Mouse (Mus musculus) lung, postnatal 0 days (tissue): Measurements from ENCODE around the gene Krt6a. TPM values are rescaled to one million over a fixed set of nuclear protein-coding genes. Genes with fewer than 3 reads are reported as not detected.
A peak's percentile ranks its signal among the peaks of the same experiment; 100 is the strongest.

ENCODE experiments used
- ATAC-seq: fragments of 200-750 bp; cut with Nextera tagmentation; 2 replicates; pipeline ENCODE4 v1.8.0; 2017; ENCODE audit warnings: moderate library complexity
- DNase-seq: peaks from one replicate; pipeline ENCODE4 v3.0.0-alpha.2; 2016; ENCODE audit warnings: low spot score
- H3K27ac ChIP-seq: fragments of 300-500 bp; sonication (generic); 2 replicates; pipeline ENCODE4 v1.5.1; 2014; ENCODE audit warnings: antibody characterized with exemption, mild to moderate bottlenecking, low read length, mixed read lengths
- H3K27me3 ChIP-seq: fragments of 300-500 bp; sonication (generic); replicated peaks from 2 replicates; pipeline ENCODE4 v1.6.1; 2014; ENCODE audit warnings: low read length, mixed read lengths; ENCODE audit not compliant: insufficient read depth
- H3K36me3 ChIP-seq: fragments of 300-500 bp; sonication (generic); 2 replicates; pipeline ENCODE4 v1.6.1; 2014; ENCODE audit warnings: low read length, mixed read lengths; ENCODE audit not compliant: insufficient read depth
- H3K4me1 ChIP-seq: fragments of 300-500 bp; sonication (generic); 2 replicates; pipeline ENCODE4 v1.6.1; 2014; ENCODE audit warnings: antibody characterized with exemption, low read depth, low read length, mixed read lengths; ENCODE audit not compliant: insufficient read depth
- H3K4me2 ChIP-seq: fragments of 300-500 bp; sonication (generic); replicated peaks from 2 replicates; pipeline ENCODE4 v1.6.1; 2014; ENCODE audit warnings: low read depth, mild to moderate bottlenecking, low read length, moderate library complexity, mixed read lengths
- H3K4me3 ChIP-seq: fragments of 300-500 bp; sonication (generic); 2 replicates; pipeline ENCODE4 v1.5.1; 2014; ENCODE audit warnings: low read depth, low read length
- H3K9ac ChIP-seq: fragments of 300-500 bp; sonication (generic); replicated peaks from 2 replicates; pipeline ENCODE4 v1.6.1; 2014; ENCODE audit warnings: low read depth, mild to moderate bottlenecking
- H3K9me3 ChIP-seq: fragments of 300-500 bp; sonication (generic); 2 replicates; pipeline ENCODE4 v1.6.1; 2016; ENCODE audit warnings: low read length, mixed read lengths
- CTCF ChIP-seq: IDR thresholded peaks from 2 replicates; pipeline ENCODE4 v1.5.1; 2016; ENCODE audit warnings: antibody characterized with exemption, mild to moderate bottlenecking
- EP300 ChIP-seq: IDR thresholded peaks from 2 replicates; pipeline ENCODE4 v1.6.1; 2016; ENCODE audit warnings: antibody characterized with exemption, mild to moderate bottlenecking, control low read depth
- WGBS: fragments of 180-500 bp; shearing (Covaris S2); extraction: QIAGEN DNeasy Blood & Tissue Kit; methylation state at CpG from one replicate; pipeline ENCODE4 v1.1.7; 2014; 5-methylcytosine and 5-hydroxymethylcytosine counted together
- polyA plus RNA-seq: library from polyadenylated mRNA; unstranded; fragments of >200 nt; fragmentation: Nextera tagmentation; extraction: Ambion mirVana; gene quantifications from 2 replicates; pipeline ENCODE4 v1.2.1, GENCODE M21; 2015

Krt6a gene
- polyA plus RNA-seq, 1 experiment from 2014 or later: 0.18 TPM

DNA sequence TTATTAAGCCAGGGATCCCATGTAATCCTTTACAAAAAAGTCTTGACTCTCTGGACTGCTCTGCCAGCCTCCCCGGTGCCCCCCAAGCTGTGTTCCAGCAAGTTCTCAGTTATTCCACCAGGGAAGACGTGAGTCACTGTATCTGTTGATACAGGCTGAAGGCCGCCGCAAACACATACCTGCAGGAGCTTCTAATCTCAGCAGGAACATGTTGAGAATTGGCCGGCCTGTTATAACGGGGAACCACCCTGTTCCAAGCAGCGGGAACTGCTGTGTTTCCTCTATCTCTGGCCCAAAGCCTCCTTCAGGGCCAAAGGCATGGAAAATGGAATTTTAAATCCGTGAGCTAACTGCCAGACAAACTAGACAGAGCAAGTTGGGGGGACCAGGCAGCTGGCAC is 19.6 kb upstream of the Krt6a start:
- Histone ChIP-seq H3K4me3 (no peak overlapping the region), H3K4me2 (no peak overlapping the region), H3K27me3 (no peaks in the 10 kb centered on the region), H3K9me3 (no peaks in the 10 kb centered on the region), H3K4me1 (no peaks in the 10 kb centered on the region), H3K36me3 (no peaks in the 10 kb centered on the region), H3K9ac (no peak overlapping the region), H3K27ac (no peak overlapping the region)
- TF ChIP-seq CTCF (no peak), EP300 (no peak)
- DNase-seq (no peak), ATAC-seq (no peak)
- WGBS: 62% methylated on average over 8 of the region's 8 CpGs

DNA sequence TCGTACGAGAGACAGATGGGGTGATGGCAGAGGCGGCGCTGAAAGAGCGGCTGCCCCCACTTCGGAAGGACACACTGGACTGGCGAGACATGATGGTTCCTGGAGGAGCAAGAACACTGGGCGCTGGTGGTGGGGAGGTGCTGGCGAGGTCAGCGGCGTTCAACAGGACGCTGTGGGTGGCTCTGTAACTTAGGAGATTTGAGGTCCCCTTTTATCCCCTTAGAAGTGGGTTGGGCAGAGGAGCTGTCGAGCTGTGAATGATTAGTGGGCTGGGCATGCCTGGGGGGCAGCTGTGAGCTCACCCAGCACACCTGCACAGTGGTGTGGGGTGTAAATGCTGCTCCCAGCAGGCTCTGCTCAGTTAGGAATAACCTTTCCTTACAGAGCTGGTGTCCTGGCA is 18.6 kb upstream of the Krt6a start, which contains the start of gene Krt5:
TSS of gene Krt5 (minus strand) at position 179 of the 400 bp plus-strand sequence.
- WGBS: 32% methylated on average over 13 of the region's 13 CpGs
- ATAC-seq: no peak
- no peak within 1 kb of the TSS for H3K27ac ChIP-seq

DNA sequence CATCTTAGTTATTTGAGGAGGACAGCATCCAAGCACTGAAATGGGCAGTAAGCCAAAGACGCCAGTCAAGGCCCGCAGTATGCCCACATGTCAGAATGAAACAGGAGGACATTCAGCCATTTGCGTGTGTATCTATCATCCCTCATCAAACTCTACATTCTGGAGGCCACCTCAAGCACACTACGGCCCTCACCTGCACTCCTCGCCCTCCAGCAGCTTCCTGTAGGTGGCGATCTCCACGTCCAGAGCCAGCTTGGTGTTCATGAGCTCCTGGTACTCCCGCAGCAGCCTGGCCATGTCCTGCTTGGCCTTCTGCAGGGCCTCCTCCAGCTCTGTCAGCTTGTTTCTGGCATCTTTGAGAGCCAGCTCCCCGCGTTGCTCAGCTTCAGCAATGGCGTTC is 14.6 kb upstream of the Krt6a start:
- Histone ChIP-seq H3K36me3 (no peaks in the 10 kb centered on the region), H3K9me3 (no peaks in the 10 kb centered on the region), H3K4me2 (no peak overlapping the region), H3K4me3 (no peak overlapping the region), H3K27ac (no peak overlapping the region), H3K9ac (no peak overlapping the region), H3K4me1 (no peaks in the 10 kb centered on the region), H3K27me3 (no peaks in the 10 kb centered on the region)
- ATAC-seq (no peak), DNase-seq (no peak)
- TF ChIP-seq EP300 (no peak), CTCF (peak; percentile 42)
- 62% methylated on average over 11 of the region's 11 CpGs for WGBS

More for the DNA sequence above, 18.6 kb upstream of the Krt6a start, which contains the start of gene Krt5:
- TF ChIP-seq EP300 (no peak), CTCF (no peak)
- H3K27me3 ChIP-seq: no peaks in the 10 kb centered on the region
- H3K4me3 ChIP-seq: no peak within 1 kb of the TSS
- no peak within 1 kb of the TSS for H3K4me2 ChIP-seq
- no peaks in the 10 kb centered on the region for H3K4me1 ChIP-seq
- H3K9me3 ChIP-seq: no peaks in the 10 kb centered on the region
- no peak within 1 kb of the TSS for H3K9ac ChIP-seq
- no peak for DNase-seq
- H3K36me3 ChIP-seq: no peaks in the 10 kb centered on the region

DNA sequence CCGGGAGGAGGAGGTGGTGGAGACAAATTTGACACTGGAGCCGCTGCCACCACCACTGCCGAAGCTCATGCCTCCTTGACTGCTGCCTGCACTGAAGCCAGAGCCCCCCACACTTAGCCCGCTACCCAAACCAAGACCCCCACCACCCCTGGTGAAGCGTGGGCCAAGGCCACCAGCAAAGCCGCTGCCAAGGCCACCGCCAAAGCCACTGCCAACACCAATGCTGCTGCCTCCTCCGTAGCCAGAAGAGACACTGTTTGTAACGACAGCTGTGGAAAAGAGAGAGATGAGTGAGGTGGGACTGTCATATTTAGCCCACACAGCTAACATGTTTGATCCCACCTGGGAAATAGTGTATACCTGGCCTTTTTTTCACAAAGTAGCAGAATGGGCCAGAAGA is 13.3 kb upstream of the Krt6a start:
- Histone ChIP-seq H3K9ac (no peak overlapping the region), H3K9me3 (no peaks in the 10 kb centered on the region), H3K4me2 (no peak overlapping the region), H3K27me3 (no peaks in the 10 kb centered on the region), H3K36me3 (no peaks in the 10 kb centered on the region), H3K4me3 (no peak overlapping the region), H3K27ac (no peak overlapping the region), H3K4me1 (no peaks in the 10 kb centered on the region)
- no peak for DNase-seq
- WGBS: 63% methylated on average over 9 of the region's 9 CpGs
- ATAC-seq: no peak
- TF ChIP-seq CTCF (no peak), EP300 (no peak)

DNA sequence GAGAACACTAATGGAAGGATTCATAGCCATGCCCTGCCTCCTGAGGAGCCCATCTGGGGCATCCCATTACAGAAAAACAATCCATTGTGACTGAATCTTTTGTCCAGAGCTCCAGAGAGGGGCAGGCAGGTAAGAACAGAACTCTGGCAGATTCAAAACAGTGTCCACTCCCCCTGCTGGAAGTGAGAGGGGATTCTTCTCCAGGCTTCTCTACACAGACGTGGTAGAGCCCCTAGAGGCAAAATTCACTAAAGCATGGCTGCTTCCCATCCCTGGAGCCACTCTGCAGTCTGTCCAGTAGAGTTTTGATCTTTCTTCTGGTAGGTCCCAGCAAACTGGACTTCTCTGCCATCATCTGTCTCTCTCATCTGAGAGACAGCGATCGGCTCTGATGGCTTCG is 10.0 kb upstream of the Krt6a start:
- WGBS: 68% methylated on average over 4 of the region's 4 CpGs
- no peak for ATAC-seq
- TF ChIP-seq CTCF: peak; percentile 32
- TF ChIP-seq EP300: no peak
- Histone ChIP-seq H3K27me3 (no peaks in the 10 kb centered on the region), H3K9ac (no peak overlapping the region), H3K4me3 (no peak overlapping the region), H3K27ac (no peak overlapping the region), H3K9me3 (no peaks in the 10 kb centered on the region), H3K36me3 (no peaks in the 10 kb centered on the region), H3K4me1 (no peaks in the 10 kb centered on the region), H3K4me2 (no peak overlapping the region)
- peak; percentile 37 for DNase-seq

DNA sequence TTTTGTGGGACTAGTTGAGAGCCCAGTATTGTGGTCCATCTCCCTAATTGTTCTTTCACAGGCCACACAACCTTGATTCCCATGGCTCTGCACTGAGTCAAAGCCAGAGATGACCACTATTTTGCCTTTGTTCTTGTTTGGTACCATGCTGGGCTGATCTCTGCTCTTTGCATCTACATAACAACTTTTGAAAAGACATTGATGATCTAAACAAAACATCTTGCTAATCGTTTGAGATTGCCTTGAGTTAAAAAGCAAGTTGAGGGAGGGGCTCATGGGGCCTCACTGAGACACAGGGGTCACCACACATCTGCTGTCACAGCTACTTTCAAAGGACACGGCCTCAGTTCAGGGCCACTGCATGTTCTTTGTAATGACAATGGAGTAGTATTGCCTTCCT is 8.3 kb upstream of the Krt6a start:
- Histone ChIP-seq H3K36me3 (no peaks in the 10 kb centered on the region), H3K27me3 (no peaks in the 10 kb centered on the region), H3K9ac (no peak overlapping the region), H3K27ac (no peak overlapping the region), H3K4me3 (no peak overlapping the region), H3K9me3 (no peaks in the 10 kb centered on the region), H3K4me1 (no peaks in the 10 kb centered on the region), H3K4me2 (no peak overlapping the region)
- DNase-seq (no peak), ATAC-seq (no peak)
- TF ChIP-seq CTCF (no peak), EP300 (no peak)
- WGBS: 29% methylated on average over 2 of the region's 2 CpGs

DNA sequence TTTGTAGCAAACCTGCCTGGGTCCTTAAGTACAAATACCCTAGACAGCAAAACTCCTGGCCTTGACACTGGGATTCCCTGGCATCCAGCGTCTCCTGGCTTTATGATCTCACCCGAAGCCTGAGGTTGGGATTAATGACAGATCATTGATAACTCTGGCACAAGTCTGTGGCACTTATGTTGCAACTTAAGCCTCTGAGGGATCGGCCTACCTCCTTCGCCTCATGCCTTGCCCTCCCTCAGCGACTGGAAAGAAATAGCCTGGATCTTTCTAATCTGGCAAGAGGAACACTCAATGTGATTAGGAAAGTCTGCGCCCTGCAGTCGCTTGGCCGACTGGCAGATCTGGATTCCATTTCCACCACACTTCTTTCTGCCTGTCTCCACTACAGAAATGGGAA is 5.8 kb upstream of the Krt6a start:
- no peak overlapping the region for H3K4me2 ChIP-seq
- DNase-seq: no peak
- H3K36me3 ChIP-seq: no peaks in the 10 kb centered on the region
- no peaks in the 10 kb centered on the region for H3K9me3 ChIP-seq
- TF ChIP-seq CTCF (no peak), EP300 (no peak)
- H3K4me1 ChIP-seq: no peaks in the 10 kb centered on the region
- H3K27me3 ChIP-seq: no peaks in the 10 kb centered on the region
- H3K9ac ChIP-seq: no peak overlapping the region
- no peak overlapping the region for H3K4me3 ChIP-seq
- no peak overlapping the region for H3K27ac ChIP-seq
- WGBS: 76% methylated on average over 8 of the region's 8 CpGs
- no peak for ATAC-seq
